Mouse (Mus musculus) liver, postnatal 0 days (tissue): ENCODE measurements around the gene Fignl2.

ENCODE experiments used
- CTCF ChIP-seq: sonication (generic); IDR thresholded peaks from 2 replicates; pipeline ENCODE4 v1.5.1; 2016; ENCODE audit warnings: antibody characterized with exemption, low read depth
- EP300 ChIP-seq: IDR thresholded peaks from 2 replicates; pipeline ENCODE4 v1.6.1; 2016; ENCODE audit warnings: antibody characterized with exemption, low read depth, mild to moderate bottlenecking

- TF ChIP-seq CTCF (no peak), EP300 (no peak)
Observed at GRCm38 (mm10) chr15:101088291-101088690, 9.9 kb upstream of the Fignl2 start.
